Mouse (Mus musculus) heart, adult 2 months (tissue): Measurements from ENCODE around the gene Apcs. TPM values are rescaled to one million over a fixed set of nuclear protein-coding genes. Genes with fewer than 3 reads are reported as not detected.

ENCODE experiments used
- DNase-seq, 2 experiments: peaks; one replicate each; pipeline ENCODE4 v3.0.0; 2021
- H3K27ac ChIP-seq: fragments of 200-600 bp; 2 replicates; pipeline ENCODE4 v1.8.1; 2022
- H3K27me3 ChIP-seq: fragments of 200-500 bp; 2 replicates; pipeline ENCODE4 v1.6.1; 2012; ENCODE audit warnings: mild to moderate bottlenecking, low read length, inconsistent platforms, mixed read lengths; ENCODE audit not compliant: control insufficient read depth, insufficient read depth
- H3K36me3 ChIP-seq: fragments of 200-500 bp; 2 replicates; pipeline ENCODE4 v1.6.1; 2012; ENCODE audit warnings: low read length, inconsistent platforms; ENCODE audit not compliant: control insufficient read depth, insufficient read depth
- H3K4me1 ChIP-seq: fragments of 200-500 bp; 2 replicates; pipeline ENCODE4 v1.6.1; 2011; ENCODE audit warnings: low read length; ENCODE audit not compliant: control insufficient read depth, insufficient read depth
- H3K4me3 ChIP-seq: fragments of 200-600 bp; 2 replicates; pipeline ENCODE4 v1.8.1; 2022
- H3K79me2 ChIP-seq: fragments of 200-500 bp; replicated peaks from 2 replicates; pipeline ENCODE4 v1.6.1; 2012; ENCODE audit warnings: mild to moderate bottlenecking, inconsistent platforms, low read length, moderate library complexity, mixed read lengths; ENCODE audit not compliant: control insufficient read depth, insufficient read depth
- H3K9ac ChIP-seq: fragments of 200-500 bp; 2 replicates; pipeline ENCODE4 v1.6.1; 2012; ENCODE audit warnings: low read depth, mild to moderate bottlenecking, control low read depth, inconsistent platforms, low read length, mixed read lengths
- CTCF ChIP-seq: fragments of 200-600 bp; IDR thresholded peaks from 2 replicates; pipeline ENCODE4 v1.8.1; 2022; ENCODE audit warnings: antibody characterized with exemption, mild to moderate bottlenecking, moderate library complexity
- EP300 ChIP-seq: fragments of 200-500 bp; IDR thresholded peaks from 2 replicates; pipeline ENCODE4 v1.6.1; 2011; ENCODE audit warnings: low read depth, low read length, control low read depth; ENCODE audit not compliant: insufficient read depth
- POLR2A ChIP-seq: fragments of 200-500 bp; IDR thresholded peaks from 2 replicates; pipeline ENCODE4 v1.6.1; 2011; ENCODE audit warnings: mild to moderate bottlenecking, low read depth, low read length, control low read depth; ENCODE audit not compliant: insufficient read depth
- WGBS: fragments of 180-500 bp; shearing (Covaris S2); methylation state at CpG from one replicate; pipeline ENCODE4 v1.1.7; 2018; 5-methylcytosine and 5-hydroxymethylcytosine counted together
- intact Hi-C: fragments of 180-260 bp; cut with DNase I; formaldehyde crosslinking; loops from one replicate; pipeline ENCODE4 v1.15.1; 2025
- polyA plus RNA-seq: library from polyadenylated mRNA; depleted of rRNA; stranded (reverse); fragments of >200 nt; gene quantifications from 2 replicates; pipeline ENCODE4 v1.2.3, GENCODE M21; 2012; rRNA removed
- total RNA-seq, 2 experiments: library from RNA; stranded (reverse); gene quantifications; 2 replicates each; pipeline ENCODE4 v1.2.3; 2021

Apcs gene
- total and polyA plus RNA-seq, 3 experiments: not detected

DNA sequence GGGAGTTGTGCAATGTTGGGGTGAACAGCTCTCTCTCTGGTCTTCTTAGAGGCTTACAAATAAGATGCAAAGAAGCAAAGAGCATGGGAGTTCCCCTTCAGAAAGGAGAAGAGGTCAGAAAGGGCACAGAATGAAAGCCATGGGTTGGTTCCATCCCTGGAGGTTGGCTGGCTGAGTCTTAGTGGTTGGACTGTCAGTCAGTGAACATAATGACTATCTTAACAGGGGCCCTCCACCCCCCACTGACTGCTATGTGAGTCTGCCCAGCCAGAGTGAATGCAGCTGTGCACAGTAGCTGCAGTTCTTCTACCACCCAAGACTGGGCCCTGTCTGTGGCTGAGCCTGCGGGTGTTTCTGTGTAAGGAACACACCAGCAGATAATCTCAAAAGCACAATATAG is 18.2 kb downstream of the Apcs start:
- H3K27ac ChIP-seq: no peak overlapping the region
- TF ChIP-seq EP300 (no peak), POLR2A (no peak), CTCF (no peak)
- no peaks in the 10 kb centered on the region for H3K4me1 ChIP-seq
- WGBS: 71% methylated on average over 1 of the region's 1 CpGs
- H3K4me3 ChIP-seq: no peak overlapping the region
- H3K36me3 ChIP-seq: no peaks in the 10 kb centered on the region
- intact Hi-C loops: no loop called here
- H3K9ac ChIP-seq: no peak overlapping the region
- no peaks in the 10 kb centered on the region for H3K79me2 ChIP-seq
- no peaks in the 10 kb centered on the region for H3K27me3 ChIP-seq
- no peak for DNase-seq

DNA sequence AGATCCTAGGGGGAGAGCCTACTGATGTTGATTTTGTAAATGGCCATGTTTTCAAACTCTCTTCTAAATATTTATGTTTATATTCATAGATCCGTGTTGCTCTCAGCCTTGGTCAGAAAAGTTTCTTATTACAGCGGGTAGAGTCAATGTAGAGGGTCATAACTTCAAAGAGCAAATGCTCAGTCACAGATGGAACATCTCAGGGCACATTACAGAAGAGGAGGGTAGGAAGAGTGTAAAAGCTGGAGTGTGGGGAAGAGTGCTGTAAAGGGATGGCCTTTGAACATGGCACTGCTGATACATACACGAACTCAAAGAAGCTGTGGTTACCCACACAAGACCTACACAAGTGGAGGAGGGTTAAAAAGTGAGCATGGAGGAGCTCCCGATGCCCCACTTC is 19.6 kb downstream of the Apcs start:
- WGBS: 68% methylated on average over 4 of the region's 4 CpGs
- Histone ChIP-seq H3K27ac (no peak overlapping the region), H3K4me3 (no peak overlapping the region), H3K79me2 (no peaks in the 10 kb centered on the region), H3K4me1 (no peaks in the 10 kb centered on the region), H3K27me3 (no peaks in the 10 kb centered on the region), H3K36me3 (no peaks in the 10 kb centered on the region), H3K9ac (no peak overlapping the region)
- intact Hi-C loops: no loop called here
- TF ChIP-seq CTCF: no peak
- no peak for TF ChIP-seq EP300
- no peak for TF ChIP-seq POLR2A
- DNase-seq: no peak

DNA sequence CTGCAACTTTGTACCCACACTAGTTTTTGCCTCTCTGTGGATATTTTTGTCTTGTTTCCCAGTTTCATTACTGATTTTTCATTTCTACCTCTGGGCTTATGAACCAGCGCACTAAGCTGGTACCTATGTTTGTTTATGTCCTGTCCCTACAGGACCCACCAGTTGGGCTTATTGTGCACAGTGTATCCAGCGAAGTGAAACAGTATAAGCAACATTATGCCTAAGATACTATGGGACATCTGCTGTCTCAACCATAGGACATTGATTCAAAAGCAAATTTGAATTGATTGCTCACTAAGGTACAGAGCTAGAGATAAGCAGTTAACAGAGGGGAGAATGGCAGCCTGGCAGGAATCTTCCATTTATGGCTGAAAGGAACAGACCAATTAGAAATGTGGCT is 46.7 kb downstream of the Apcs start:
- 86% methylated on average over 2 of the region's 2 CpGs for WGBS
- Histone ChIP-seq H3K9ac (no peak overlapping the region), H3K36me3 (no peaks in the 10 kb centered on the region), H3K4me1 (no peaks in the 10 kb centered on the region), H3K27me3 (no peaks in the 10 kb centered on the region), H3K79me2 (no peaks in the 10 kb centered on the region), H3K27ac (no peak overlapping the region), H3K4me3 (no peak overlapping the region)
- DNase-seq: no peak
- intact Hi-C loops: no loop called here
- no peak for TF ChIP-seq EP300
- no peak for TF ChIP-seq CTCF
- TF ChIP-seq POLR2A: no peak

DNA sequence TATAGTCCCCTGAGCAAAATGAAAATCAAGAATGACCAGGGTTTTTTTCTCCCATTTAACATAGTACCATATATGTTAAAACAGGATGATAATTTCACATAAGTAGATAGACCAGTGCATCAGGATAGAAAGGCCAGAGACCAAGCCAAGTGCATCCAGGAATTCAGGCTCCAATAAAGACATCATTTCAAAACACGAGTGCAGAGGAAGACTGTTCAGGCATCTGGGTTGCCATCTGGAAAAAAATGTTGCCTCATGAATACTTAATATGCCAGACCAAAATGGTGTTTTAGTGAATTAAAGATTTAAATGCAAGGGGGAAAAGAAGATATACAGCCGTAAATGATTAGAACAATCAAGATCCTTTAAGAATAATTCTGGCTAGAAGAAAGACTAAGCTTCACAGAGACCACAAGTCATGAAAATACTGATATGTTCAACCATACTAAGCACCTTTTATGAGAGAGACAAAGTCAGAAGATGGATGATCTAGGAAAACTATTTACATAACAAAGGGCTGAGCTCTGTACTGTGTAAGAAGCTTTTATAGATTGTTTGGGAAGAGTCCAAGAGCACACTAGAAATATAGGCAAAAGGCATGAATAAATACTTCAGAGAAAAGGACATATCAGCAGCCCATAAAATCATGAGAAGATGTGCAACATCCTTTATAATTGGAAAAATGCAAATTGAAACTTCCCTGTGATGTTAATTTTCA is 47.6 kb downstream of the Apcs start:
- no peak overlapping the region for H3K27ac ChIP-seq
- no peaks in the 10 kb centered on the region for H3K79me2 ChIP-seq
- no peaks in the 10 kb centered on the region for H3K36me3 ChIP-seq
- H3K27me3 ChIP-seq: no peaks in the 10 kb centered on the region
- WGBS: 66% methylated on average over 2 of the region's 2 CpGs
- intact Hi-C loops: no loop called here
- no peak for DNase-seq
- no peak for TF ChIP-seq CTCF
- no peak for TF ChIP-seq EP300
- TF ChIP-seq POLR2A: no peak
- H3K9ac ChIP-seq: no peak overlapping the region
- H3K4me3 ChIP-seq: no peak overlapping the region
- H3K4me1 ChIP-seq: no peaks in the 10 kb centered on the region

Other genes with a start within 250 kb of the Apcs start
- not detected for gene Crp, start 197.0 kb downstream of the Apcs start, total RNA-seq
- gene Crp, start 197.0 kb downstream of the Apcs start, polyA plus RNA-seq: 0.44 TPM in 1 of 2 replicates, not detected in the other
- not detected for gene Olfr16, start 55.4 kb upstream of the Apcs start, total RNA-seq
- not detected in 2 replicates for gene Olfr16, start 55.4 kb upstream of the Apcs start, polyA plus RNA-seq
- not detected for gene Olfr1408, start 242.3 kb upstream of the Apcs start, total RNA-seq
- not detected in 2 replicates for gene Olfr1408, start 242.3 kb upstream of the Apcs start, polyA plus RNA-seq